Mouse (Mus musculus) hindbrain, embryonic 13.5 days (tissue): ENCODE measurements around the gene Hectd2. TPM values are rescaled to one million over a fixed set of nuclear protein-coding genes. Genes with fewer than 3 reads are reported as not detected.

Experiments
- ATAC-seq: fragments of 200-750 bp; cut with Nextera tagmentation; 2 replicates; pipeline ENCODE4 v1.8.0; 2017; ENCODE audit warnings: moderate TSS enrichment; ENCODE audit not compliant: low FRiP score
- H3K27ac ChIP-seq: fragments of 300-500 bp; sonication (generic); 2 replicates; pipeline ENCODE4 v1.5.1; 2015; ENCODE audit warnings: inconsistent platforms, mild to moderate bottlenecking, moderate library complexity
- H3K27me3 ChIP-seq: fragments of 300-500 bp; sonication (generic); 2 replicates; pipeline ENCODE4 v1.6.1; 2015; ENCODE audit warnings: mild to moderate bottlenecking, inconsistent platforms
- H3K36me3 ChIP-seq: fragments of 300-500 bp; sonication (generic); 2 replicates; pipeline ENCODE4 v1.6.1; 2015; ENCODE audit warnings: mild to moderate bottlenecking, inconsistent platforms
- H3K4me1 ChIP-seq: fragments of 300-500 bp; sonication (generic); replicated peaks from 2 replicates; pipeline ENCODE4 v1.6.1; 2015; ENCODE audit warnings: inconsistent platforms
- H3K4me2 ChIP-seq: fragments of 300-500 bp; sonication (generic); 2 replicates; pipeline ENCODE4 v1.6.1; 2015; ENCODE audit warnings: inconsistent platforms, mild to moderate bottlenecking, moderate library complexity
- H3K4me3 ChIP-seq: fragments of 300-500 bp; sonication (generic); 2 replicates; pipeline ENCODE4 v1.5.1; 2015; ENCODE audit warnings: mild to moderate bottlenecking, inconsistent platforms
- H3K9ac ChIP-seq: fragments of 300-500 bp; sonication (generic); 2 replicates; pipeline ENCODE4 v1.6.1; 2015; ENCODE audit warnings: mild to moderate bottlenecking, inconsistent platforms
- H3K9me3 ChIP-seq: fragments of 300-500 bp; sonication (generic); 2 replicates; pipeline ENCODE4 v1.6.1; 2016; ENCODE audit warnings: inconsistent platforms
- WGBS: fragments of 180-500 bp; shearing (Covaris S2); methylation state at CpG from one replicate; pipeline ENCODE4 v1.1.7; 2015; 5-methylcytosine and 5-hydroxymethylcytosine counted together
- polyA plus RNA-seq: library from polyadenylated mRNA; unstranded; fragments of >200 nt; fragmentation: Nextera tagmentation; extraction: Ambion mirVana; gene quantifications from 2 replicates; pipeline ENCODE4 v1.2.1, GENCODE M21; 2015

Hectd2 gene
- polyA plus RNA-seq, 1 experiment from 2014 or later: 11.0 TPM

DNA sequence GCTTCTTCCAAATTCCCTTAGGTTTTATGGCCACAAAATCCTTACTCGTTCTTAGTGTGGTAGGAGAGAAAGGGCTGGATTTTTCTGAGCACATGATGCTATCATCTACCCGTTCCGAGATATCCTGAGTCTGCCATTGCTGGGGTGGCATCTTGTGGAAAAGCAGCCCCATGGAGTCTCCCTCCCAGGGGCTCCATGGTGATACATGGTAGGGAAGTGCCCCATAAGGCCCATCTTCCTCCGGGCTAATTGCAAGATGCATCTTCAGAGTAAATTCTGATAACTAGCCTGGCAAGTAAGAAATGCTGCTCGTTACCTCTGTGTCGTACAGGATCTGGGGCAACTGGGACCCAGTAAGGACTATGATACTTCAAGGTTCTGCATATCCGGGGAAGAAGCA is 110.8 kb downstream of the Hectd2 start:
- Histone ChIP-seq H3K4me3 (no peak overlapping the region), H3K4me1 (0 out of 2 replicates have a peak, but pooled peaks cover 10% of the 10 kb centered on the region), H3K4me2 (no peak overlapping the region), H3K27me3 (no peaks in the 10 kb centered on the region), H3K9ac (no peak overlapping the region), H3K9me3 (no peaks in the 10 kb centered on the region), H3K36me3 (no peaks in the 10 kb centered on the region), H3K27ac (no peak overlapping the region)
- 92% methylated on average over 7 of the region's 7 CpGs for WGBS
- ATAC-seq: no peak

DNA sequence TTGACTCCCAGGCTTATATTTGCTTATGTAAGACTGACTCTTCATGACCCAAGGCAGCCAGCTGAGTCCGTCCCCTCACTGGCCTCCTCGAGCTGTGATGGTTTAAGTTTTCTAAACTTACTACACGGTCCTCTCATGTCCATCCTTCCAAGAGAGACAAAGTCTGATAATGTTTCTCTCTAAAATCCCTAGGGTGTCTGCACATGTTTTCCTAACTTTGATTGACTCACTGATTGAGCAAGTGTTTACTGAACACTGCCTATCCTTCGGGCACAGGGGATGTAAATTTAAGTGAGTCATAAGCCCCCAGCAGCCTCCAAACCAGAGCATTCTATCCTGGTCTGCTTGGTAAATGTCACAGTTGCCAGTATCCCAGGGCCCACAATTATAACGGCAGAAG is 111.2 kb downstream of the Hectd2 start:
- Histone ChIP-seq H3K27ac (no peak overlapping the region), H3K36me3 (no peaks in the 10 kb centered on the region), H3K9me3 (no peaks in the 10 kb centered on the region), H3K27me3 (no peaks in the 10 kb centered on the region), H3K4me1 (0 out of 2 replicates have a peak, but pooled peaks cover 10% of the 10 kb centered on the region), H3K4me2 (no peak overlapping the region), H3K9ac (no peak overlapping the region), H3K4me3 (no peak overlapping the region)
- 70% methylated on average over 5 of the region's 5 CpGs for WGBS
- no peak for ATAC-seq

DNA sequence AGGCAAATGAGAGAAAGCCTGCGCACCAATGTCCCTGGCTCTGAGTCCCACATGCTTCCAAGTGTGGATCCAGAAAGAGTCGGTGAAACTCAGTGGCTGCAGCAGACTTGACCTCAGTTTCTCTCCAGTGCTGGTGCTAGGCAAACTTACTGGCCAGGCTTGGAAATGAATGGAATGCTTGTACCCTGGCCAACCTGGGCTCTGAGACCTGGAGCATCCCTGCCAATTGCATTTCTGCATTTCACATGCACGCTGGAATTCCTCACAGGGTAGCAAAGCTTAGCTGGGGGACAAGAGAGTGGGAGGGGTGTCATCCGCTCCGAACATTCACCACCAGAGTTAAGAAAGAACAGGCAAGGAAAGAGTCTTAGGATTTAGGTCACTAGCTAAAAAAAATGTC is 112.0 kb downstream of the Hectd2 start:
- H3K27me3 ChIP-seq: no peaks in the 10 kb centered on the region
- H3K4me3 ChIP-seq: no peak overlapping the region
- no peak for ATAC-seq
- H3K36me3 ChIP-seq: no peaks in the 10 kb centered on the region
- no peak overlapping the region for H3K27ac ChIP-seq
- no peak overlapping the region for H3K9ac ChIP-seq
- 91% methylated on average over 5 of the region's 5 CpGs for WGBS
- no peak overlapping the region for H3K4me2 ChIP-seq
- H3K4me1 ChIP-seq: 0 out of 2 replicates have a peak, but pooled peaks cover 10% of the 10 kb centered on the region
- no peaks in the 10 kb centered on the region for H3K9me3 ChIP-seq

DNA sequence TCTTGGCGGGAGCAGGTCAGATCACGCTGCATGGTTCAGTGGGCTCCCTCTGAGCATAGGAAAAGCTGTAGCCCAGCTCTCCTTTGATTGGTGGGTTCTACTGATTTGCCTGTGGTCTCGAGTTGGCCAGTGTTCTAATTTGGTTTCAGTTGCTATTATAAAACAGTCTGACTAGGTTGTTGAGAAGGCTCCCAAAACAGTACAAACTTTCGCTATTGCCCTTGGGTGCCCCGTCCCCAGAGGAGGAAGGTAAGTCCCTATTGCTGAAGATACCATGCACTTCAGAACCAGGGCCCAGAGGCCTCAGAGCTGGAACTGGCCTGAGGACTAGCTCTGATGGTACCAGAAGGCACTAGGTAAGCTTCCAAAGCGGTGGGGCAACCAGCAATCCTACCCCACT is 112.9 kb downstream of the Hectd2 start:
- Histone ChIP-seq H3K36me3 (no peaks in the 10 kb centered on the region), H3K4me2 (no peak overlapping the region), H3K4me1 (0 out of 2 replicates have a peak, but pooled peaks cover 10% of the 10 kb centered on the region), H3K27me3 (no peaks in the 10 kb centered on the region), H3K27ac (no peak overlapping the region), H3K9ac (no peak overlapping the region), H3K4me3 (no peak overlapping the region), H3K9me3 (no peaks in the 10 kb centered on the region)
- 95% methylated on average over 6 of the region's 6 CpGs for WGBS
- ATAC-seq: no peak

DNA sequence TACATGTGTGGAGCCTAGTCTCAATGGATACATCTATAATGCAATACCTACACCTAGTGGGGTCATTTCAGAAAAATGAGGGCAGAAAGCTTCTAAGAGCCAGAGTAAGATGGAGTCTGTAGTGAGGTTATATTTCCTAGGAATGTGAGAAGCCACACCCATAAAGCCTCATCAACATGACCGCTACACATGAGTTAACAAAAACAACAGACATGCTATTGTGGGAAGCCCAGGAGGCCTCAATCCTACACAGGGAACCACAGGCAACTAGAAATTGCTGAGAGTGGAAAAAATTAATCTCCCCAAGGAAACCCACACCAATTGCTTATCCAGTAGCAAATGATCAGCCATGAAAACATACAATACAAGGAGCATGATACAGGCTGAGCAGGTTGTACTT is 113.7 kb downstream of the Hectd2 start:
- no peak for ATAC-seq
- H3K27me3 ChIP-seq: no peaks in the 10 kb centered on the region
- H3K36me3 ChIP-seq: no peaks in the 10 kb centered on the region
- no peaks in the 10 kb centered on the region for H3K9me3 ChIP-seq
- H3K27ac ChIP-seq: no peak overlapping the region
- no peak overlapping the region for H3K4me2 ChIP-seq
- 76% methylated on average over 1 of the region's 1 CpGs for WGBS
- H3K4me1 ChIP-seq: 0 out of 2 replicates have a peak, but pooled peaks cover 10% of the 10 kb centered on the region
- no peak overlapping the region for H3K4me3 ChIP-seq
- H3K9ac ChIP-seq: no peak overlapping the region

DNA sequence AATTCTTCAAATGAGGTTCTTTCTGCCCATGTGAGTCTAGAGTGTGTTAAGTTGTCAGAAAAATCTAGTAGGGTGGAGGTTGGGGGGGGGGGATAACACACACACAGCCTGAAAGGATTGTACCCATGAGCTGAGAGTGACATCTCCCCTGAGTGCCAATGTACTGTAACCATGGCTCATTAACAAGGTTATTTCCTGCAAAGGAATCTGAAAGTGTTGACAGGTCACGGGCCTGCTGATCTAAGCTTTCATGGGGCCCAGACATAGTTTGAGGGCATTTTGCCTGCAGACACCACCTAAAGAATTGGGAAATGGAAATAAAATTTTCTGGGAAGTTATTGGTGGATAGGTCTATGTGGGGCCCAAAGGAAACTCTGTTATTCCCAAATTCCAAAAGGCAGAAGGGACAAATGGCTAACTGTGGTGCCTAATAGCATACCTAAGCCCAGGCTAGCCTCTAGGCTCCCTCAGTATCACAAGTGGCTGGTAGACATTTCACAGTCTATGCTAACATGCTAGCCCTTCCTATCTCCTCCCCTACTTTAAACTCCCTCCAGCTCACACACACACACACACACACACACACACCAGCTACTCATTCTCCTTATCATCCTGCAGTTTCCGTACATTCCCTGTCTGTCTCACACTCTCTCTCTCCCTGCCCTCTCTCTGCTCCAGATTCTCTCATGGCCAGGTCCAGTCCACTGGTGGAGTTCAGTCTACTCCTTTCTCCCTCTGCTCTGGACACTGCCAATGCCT is 114.6 kb downstream of the Hectd2 start:
- Histone ChIP-seq H3K27me3 (no peaks in the 10 kb centered on the region), H3K36me3 (no peaks in the 10 kb centered on the region), H3K4me2 (no peak overlapping the region), H3K27ac (no peak overlapping the region), H3K4me1 (0 out of 2 replicates have a peak, but pooled peaks cover 10% of the 10 kb centered on the region), H3K9me3 (no peaks in the 10 kb centered on the region), H3K4me3 (no peak overlapping the region), H3K9ac (no peak overlapping the region)
- ATAC-seq: no peak
- 42% methylated on average over 2 of the region's 2 CpGs for WGBS

DNA sequence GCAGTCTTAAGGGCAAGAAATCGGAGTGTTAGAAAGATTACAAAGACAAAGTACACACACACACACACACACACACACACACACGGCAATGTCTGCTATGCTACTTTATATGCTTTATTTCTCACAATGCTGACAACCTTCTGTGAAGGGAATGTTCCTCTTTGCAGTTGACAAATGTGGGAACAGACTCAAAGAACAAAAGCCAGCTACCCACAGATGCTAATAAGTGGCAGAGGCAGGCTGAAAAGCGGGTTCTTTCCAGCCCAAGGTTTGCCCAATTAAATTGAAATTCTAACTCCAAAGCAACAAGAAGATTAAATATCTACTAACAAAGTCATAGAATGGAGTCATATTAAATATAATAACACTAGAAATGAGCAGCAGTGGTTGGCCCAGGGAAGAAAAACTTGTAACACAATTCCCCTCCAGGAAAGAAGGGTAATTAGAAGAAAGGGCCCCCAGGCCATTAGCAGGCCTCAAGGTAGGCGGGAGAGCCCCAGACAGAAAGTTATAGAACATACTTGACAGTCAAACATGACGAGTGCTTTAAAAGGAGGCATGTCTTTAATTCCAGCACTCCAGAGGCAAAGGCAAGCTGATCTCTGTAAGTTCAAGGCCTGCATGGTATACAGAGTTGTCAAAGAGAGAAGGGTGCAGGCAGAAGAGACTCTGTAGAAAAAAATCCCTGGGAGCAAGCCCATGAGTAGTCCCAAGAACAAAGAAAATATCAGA is 115.4 kb downstream of the Hectd2 start:
- Histone ChIP-seq H3K27me3 (no peaks in the 10 kb centered on the region), H3K4me3 (no peak overlapping the region), H3K4me1 (0 out of 2 replicates have a peak, but pooled peaks cover 10% of the 10 kb centered on the region), H3K9me3 (no peaks in the 10 kb centered on the region), H3K36me3 (no peaks in the 10 kb centered on the region), H3K9ac (no peak overlapping the region), H3K27ac (0 out of 2 replicates have a peak overlapping the region, but pooled peaks have one; percentile 1), H3K4me2 (no peak overlapping the region)
- no peak for ATAC-seq
- WGBS: 24% methylated on average over 5 of the region's 5 CpGs

Other genes with a start within 250 kb of the Hectd2 start
- 8.1 and 9.2 TPM in 2 replicates for gene Pcgf5, start 206.3 kb upstream of the Hectd2 start, polyA plus RNA-seq
- gene Ppp1r3c, start 182.0 kb downstream of the Hectd2 start, polyA plus RNA-seq: 16.1 and 17.0 TPM in 2 replicates